Mouse (Mus musculus) adrenal gland, postnatal 14 days (tissue): ENCODE results near the gene Dohh. TPM values are rescaled to one million over a fixed set of nuclear protein-coding genes. Genes with fewer than 3 reads are reported as not detected.

ENCODE experiments used
- DNase-seq: peaks from one replicate; pipeline ENCODE4 v3.0.0; 2021; ENCODE audit warnings: mixed read lengths
- microRNA-seq, 2 experiments: library from miRNA; unstranded; fragments of <30 nt; microRNA quantifications; one replicate each; pipeline ENCODE4 v1.2.0; 2021
- total RNA-seq: library from RNA; stranded (reverse); gene quantifications from 2 replicates; pipeline ENCODE4 v1.2.3, GENCODE M21; 2021

The Dohh gene
- total RNA-seq, 1 experiment from 2014 or later = 52.6 TPM

DNA sequence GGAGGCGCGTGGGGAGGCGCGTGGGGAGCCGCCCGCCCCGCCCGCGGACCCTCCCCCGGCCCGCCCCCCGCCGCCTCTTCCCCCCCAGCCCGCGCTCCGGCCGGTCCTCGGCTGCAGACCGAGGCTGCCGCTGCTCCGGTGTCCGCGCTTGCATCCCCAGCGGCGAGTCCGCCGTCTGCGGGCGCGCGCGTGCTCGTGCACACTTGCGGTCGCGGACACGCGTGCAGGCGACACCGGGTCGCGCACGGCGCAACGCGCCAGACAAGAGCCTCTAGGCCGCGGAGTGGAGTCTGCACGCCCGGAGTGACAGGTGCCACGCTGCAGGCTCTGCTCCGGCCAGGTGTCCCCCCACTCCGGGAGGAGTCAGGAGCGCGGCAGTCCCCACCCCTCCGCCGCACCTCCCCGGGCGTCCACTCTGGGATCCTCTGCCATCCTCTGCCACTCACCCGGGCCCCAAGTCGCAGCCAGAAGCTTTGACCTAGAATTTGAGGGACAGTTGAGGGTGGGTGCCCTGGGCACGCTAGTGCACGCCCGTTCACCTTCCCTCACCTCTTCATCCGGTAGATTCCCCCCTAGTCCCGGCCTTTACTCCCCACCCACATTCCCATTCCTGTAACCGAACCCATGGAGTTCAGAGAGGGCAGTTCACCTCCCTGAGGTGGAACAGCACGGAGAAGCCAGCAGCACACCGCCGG, 46.8 kb downstream of the Dohh start:
- DNase-seq = peak; percentile 75

DNA sequence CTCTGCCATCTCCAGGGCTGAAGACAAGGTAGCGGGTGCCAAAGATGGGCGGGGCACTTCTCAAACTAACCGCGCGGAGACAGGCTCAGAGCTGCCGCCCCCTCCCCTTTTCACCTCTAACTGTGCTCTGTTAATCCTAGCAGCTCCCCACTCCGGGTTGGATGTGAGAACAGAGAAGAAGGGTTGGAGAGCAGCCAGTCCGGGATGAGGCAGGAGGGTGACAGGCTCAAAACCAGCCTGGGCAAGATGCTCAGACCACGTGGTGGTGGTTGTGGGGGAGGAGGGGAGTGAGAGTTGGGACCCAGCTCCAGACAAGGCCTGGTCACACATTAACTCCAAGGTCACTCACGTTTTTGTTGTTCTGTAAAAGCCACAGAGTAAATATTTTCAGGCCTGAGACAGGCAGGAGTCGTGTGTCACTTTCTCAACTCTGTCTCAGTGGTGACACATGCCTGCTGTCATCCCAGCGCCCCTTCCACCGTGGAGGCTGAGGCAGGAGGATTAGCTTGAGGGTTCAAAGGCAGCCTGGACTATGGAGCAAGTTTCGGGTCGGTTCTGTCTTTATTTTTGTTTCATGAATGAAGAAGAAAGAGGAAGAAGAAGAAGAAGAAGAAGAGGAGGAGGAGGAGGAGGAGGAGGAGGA, 47.4 kb downstream of the Dohh start:
- peak; percentile 43 for DNase-seq

DNA sequence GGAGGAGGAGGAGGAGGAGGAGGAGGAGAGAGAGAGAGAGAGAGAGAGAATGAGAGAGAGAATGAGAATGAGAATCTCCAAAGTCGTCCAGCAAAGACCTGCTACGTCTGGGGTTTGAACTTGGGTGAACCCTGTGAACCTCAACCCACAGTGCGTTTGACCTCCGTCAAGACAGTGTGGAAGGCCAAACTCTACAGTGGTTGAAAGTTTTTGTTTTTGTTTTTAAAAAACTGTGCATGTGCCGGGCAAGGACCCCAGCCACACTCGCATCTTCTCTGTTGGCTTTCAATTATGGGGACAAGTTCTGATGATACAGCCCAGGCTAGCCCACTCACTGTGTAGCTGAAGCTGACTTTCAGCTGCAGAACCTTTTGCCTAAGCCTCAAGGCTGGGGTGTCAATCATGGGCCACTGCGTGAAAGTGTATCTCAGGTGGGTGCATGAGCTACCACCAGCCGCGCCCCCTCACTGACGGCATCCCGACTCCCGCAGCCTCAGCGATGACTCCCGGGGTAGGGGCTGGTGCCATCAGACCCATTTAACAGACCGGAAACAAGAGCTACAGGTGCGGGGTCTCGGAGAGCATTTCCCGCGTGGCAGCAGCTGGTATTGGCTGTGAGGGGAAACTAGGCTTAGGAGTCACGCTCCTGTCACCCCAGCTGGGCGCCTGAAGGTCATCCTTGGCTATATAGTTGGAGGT, 48.1 kb downstream of the Dohh start:
- DNase-seq = no peak

DNA sequence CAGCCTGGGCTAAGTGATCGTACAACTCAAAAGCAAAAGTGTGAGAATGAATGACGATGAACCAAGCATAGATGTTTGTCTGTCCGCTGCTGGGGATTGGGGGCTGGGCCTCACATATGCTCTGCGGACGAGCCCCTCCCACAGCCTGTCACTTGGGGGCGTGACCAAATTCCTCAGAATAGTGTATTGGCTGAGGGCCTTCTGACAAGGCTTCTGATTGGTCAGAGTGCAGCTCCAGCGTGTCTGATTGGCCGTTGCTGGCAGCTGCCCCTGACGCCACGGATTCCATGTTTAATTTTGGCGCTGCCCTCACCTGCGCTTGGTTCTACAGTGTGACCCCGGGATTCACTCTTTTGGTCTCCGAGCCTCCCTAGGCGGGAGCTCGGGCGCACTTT, 48.6 kb downstream of the Dohh start:
- peak; percentile 95 for DNase-seq

DNA sequence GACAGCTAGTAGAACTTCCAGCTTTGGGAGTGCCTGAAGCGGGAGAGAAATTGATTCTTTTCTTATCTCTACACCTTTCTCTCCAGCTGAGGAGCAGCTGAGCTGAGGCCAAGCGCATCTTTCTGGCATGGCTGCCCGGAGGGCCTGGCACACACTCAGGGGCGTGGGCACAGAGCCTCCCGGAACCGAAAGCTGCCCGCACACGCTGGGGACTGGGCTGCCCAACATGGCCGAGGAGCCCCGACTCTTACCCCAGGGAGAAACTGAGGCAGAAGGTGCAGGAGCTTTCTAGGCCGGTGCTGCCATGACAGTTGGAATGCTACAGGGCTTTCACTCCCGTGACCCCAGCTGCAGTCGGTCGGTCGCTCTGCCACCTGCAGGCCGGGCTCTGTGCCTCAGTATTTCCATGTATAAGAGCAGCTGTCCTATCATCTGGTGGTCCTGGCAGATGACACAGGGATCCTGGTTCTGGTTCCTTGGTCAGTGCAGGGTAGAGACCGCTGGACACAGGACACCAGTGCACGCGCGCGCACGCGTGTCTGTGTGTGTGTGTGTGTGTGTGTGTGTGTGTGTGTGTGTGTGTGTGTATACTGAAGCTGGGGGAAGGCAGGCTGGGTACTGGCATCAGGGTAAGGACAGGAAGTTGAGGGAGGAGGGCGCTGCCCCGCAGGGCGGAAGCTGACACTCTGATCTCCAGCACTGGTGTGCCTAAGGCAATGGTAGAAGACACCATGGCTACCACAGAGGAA, 49.5 kb downstream of the Dohh start:
- DNase-seq = peak; percentile 39

DNA sequence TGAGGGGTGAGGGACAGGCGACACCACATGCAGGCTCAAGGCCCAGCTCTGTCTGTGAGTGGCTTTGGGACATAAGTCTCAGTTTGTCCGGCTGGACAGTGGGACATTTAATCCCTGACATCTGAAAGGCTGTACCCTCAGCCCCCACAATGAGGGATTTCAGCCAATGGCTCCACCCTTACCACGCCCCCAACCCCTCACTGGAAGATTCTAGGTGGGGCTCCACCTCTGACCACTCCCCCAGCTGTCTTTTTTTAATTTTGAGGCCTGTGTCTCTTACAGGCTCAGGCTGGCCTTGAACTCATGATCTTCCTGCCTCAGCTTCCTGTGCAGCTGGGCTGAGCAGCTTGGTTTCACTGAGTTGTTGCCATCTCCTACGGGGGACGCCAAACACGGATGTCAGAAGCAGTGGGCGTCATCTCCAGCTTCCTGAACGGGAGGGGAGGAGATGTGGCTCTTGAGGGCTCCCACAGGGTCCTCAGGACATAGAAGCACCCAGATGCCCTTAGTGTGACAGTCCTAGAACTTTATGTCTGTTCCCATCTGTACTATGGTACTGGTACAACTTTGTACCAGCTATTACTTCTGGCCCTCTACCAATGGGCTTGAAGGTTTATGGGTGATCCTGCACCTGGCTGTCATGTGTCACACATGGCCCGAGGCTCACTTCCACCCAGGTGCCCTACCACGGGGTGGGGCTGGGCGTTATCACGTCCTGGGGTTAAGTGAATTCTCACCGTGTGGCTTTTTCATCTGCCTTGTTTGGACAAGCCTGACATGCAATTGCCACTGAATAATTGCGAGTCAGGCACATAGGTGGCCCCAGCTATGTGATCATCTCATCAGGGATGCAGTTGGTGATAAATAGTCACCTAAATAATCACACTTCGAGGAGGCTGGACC, 50.4 kb downstream of the Dohh start:
- DNase-seq = peak; percentile 36

DNA sequence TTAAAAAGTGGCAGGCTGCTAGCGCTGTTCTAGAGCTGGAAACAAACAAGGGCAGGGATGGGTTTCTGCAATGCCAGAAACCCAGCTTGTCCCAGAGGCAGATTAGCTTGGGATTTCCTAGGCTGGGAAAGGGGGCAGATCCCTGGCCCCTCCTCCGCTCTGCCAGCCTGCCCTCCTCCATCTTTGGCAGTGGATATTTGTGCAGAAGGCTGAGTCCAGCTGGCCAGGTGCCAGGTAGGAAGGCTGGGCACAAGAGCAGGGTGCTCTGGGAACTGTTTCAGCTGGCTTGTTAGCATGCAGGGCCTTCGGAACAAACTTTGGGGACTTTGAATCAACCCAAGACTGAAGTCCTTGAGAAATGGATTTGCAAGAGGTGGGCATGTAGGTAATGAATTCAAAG, 51.2 kb downstream of the Dohh start:
- DNase-seq = peak; percentile 89

Small RNA genes lying within 50 kb of the gene (microRNA-seq; reads per million reads assigned to microRNA genes)
- 0 to 0.85 reads per million in 2 experiments for gene Mir1191b
- gene Mir6913 = 0.38 to 0.43 reads per million in 2 experiments

Other genes starting within 250 kb of the Dohh start
- 66.9 and 73.8 TPM in 2 replicates for gene Zbtb7a, start 249.2 kb upstream of the Dohh start, total RNA-seq
- 27.3 and 28.3 TPM in 2 replicates for gene Pias4, start 216.5 kb upstream of the Dohh start, total RNA-seq
- gene Eef2, start 207.8 kb upstream of the Dohh start, total RNA-seq = 1,390 and 1,511 TPM in 2 replicates
- 58.3 and 62.2 TPM in 2 replicates for gene Dapk3, start 201.4 kb upstream of the Dohh start, total RNA-seq
- gene 4930442H23Rik, start 200.6 kb upstream of the Dohh start, total RNA-seq = not detected in 2 replicates
- gene Nmrk2, start 182.4 kb upstream of the Dohh start, total RNA-seq = not detected in 2 replicates
- gene Atcay, start 153.6 kb upstream of the Dohh start, total RNA-seq = 2.1 and 3.5 TPM in 2 replicates
- gene Zfr2, start 151.3 kb upstream of the Dohh start, total RNA-seq = 11.0 and 12.5 TPM in 2 replicates
- 2.1 and 2.9 TPM in 2 replicates for gene Matk, start 131.5 kb upstream of the Dohh start, total RNA-seq
- gene Mrpl54, start 117.5 kb upstream of the Dohh start, total RNA-seq = 108 and 113 TPM in 2 replicates
- gene Apba3, start 117.5 kb upstream of the Dohh start, total RNA-seq = 95.0 and 100 TPM in 2 replicates
- 0.90 and 1.6 TPM in 2 replicates for gene Tjp3, start 92.8 kb upstream of the Dohh start, total RNA-seq
- 38.7 and 46.9 TPM in 2 replicates for gene Pip5k1c, start 91.5 kb upstream of the Dohh start, total RNA-seq
- 33.1 and 40.7 TPM in 2 replicates for gene Cactin, start 63.3 kb upstream of the Dohh start, total RNA-seq
- 38.6 and 47.0 TPM in 2 replicates for gene Tbxa2r, start 55.7 kb upstream of the Dohh start, total RNA-seq
- 4.6 and 5.1 TPM in 2 replicates for gene Gipc3, start 41.2 kb upstream of the Dohh start, total RNA-seq
- 83.0 and 90.1 TPM in 2 replicates for gene Hmg20b, start 33.9 kb upstream of the Dohh start, total RNA-seq
- 15.2 and 16.3 TPM in 2 replicates for gene Mfsd12, start 26.9 kb upstream of the Dohh start, total RNA-seq
- gene 4930404N11Rik, start 18.6 kb upstream of the Dohh start, total RNA-seq = 2.0 and 2.1 TPM in 2 replicates
- gene Fzr1, start 5.9 kb upstream of the Dohh start, total RNA-seq = 40.5 and 43.3 TPM in 2 replicates
- gene Gm48551, start within 50 bp of the Dohh start, total RNA-seq = 0.48 and 1.6 TPM in 2 replicates
- gene Gm48552, start 4.6 kb downstream of the Dohh start, total RNA-seq = 0.64 and 2.1 TPM in 2 replicates
- gene Smim24, start 8.6 kb downstream of the Dohh start, total RNA-seq = 0.94 and 1.9 TPM in 2 replicates
- 90.1 and 104 TPM in 2 replicates for gene Nfic, start 71.2 kb downstream of the Dohh start, total RNA-seq
- 0.48 and 0.98 TPM in 2 replicates for gene Celf5, start 98.3 kb downstream of the Dohh start, total RNA-seq
- 102 and 107 TPM in 2 replicates for gene Ncln, start 112.0 kb downstream of the Dohh start, total RNA-seq
- gene S1pr4, start 115.7 kb downstream of the Dohh start, total RNA-seq = 2.3 and 7.4 TPM in 2 replicates
- 0.85 and 1.9 TPM in 2 replicates for gene Gna15, start 139.8 kb downstream of the Dohh start, total RNA-seq
- 65.0 and 67.2 TPM in 2 replicates for gene Gna11, start 160.8 kb downstream of the Dohh start, total RNA-seq
- 646 and 698 TPM in 2 replicates for gene Aes, start 175.1 kb downstream of the Dohh start, total RNA-seq
- gene Tle2, start 190.1 kb downstream of the Dohh start, total RNA-seq = 17.8 and 18.1 TPM in 2 replicates
- gene Tle6, start 216.6 kb downstream of the Dohh start, total RNA-seq = 10.1 and 15.3 TPM in 2 replicates
- 2.0 TPM in 2 replicates for gene BC025920, start 221.8 kb downstream of the Dohh start, total RNA-seq
- 22.2 and 24.3 TPM in 2 replicates for gene Sirt6, start 243.4 kb downstream of the Dohh start, total RNA-seq
- 18.1 and 22.5 TPM in 2 replicates for gene Ankrd24, start 244.1 kb downstream of the Dohh start, total RNA-seq